Mouse (Mus musculus) forebrain, embryonic 15.5 days (tissue): ENCODE measurements around the gene Paxx. TPM values are rescaled to one million over a fixed set of nuclear protein-coding genes. Genes with fewer than 3 reads are reported as not detected.

Experiments
- ATAC-seq: fragments of 200-750 bp; cut with Nextera tagmentation; replicated peaks from 2 replicates; pipeline ENCODE4 v1.8.0; 2017; ENCODE audit warnings: mild to moderate bottlenecking, moderate TSS enrichment, moderate library complexity
- H3K27ac ChIP-seq: fragments of 300-500 bp; sonication (generic); replicated peaks from 2 replicates; pipeline ENCODE4 v1.5.1; 2015; ENCODE audit warnings: mild to moderate bottlenecking, inconsistent platforms
- H3K27me3 ChIP-seq: fragments of 300-500 bp; sonication (generic); 2 replicates; pipeline ENCODE4 v1.6.1; 2015; ENCODE audit warnings: inconsistent platforms
- H3K36me3 ChIP-seq: fragments of 300-500 bp; sonication (generic); 2 replicates; pipeline ENCODE4 v1.6.1; 2015; ENCODE audit warnings: mild to moderate bottlenecking, inconsistent platforms
- H3K4me1 ChIP-seq: fragments of 300-500 bp; sonication (generic); 2 replicates; pipeline ENCODE4 v1.6.1; 2015; ENCODE audit warnings: inconsistent platforms
- H3K4me2 ChIP-seq: fragments of 300-500 bp; sonication (generic); replicated peaks from 2 replicates; pipeline ENCODE4 v1.6.1; 2015; ENCODE audit warnings: mild to moderate bottlenecking, inconsistent platforms
- H3K4me3 ChIP-seq: fragments of 300-500 bp; sonication (generic); 2 replicates; pipeline ENCODE4 v1.5.1; 2015; ENCODE audit warnings: mild to moderate bottlenecking, inconsistent platforms
- H3K9ac ChIP-seq: fragments of 300-500 bp; sonication (generic); replicated peaks from 2 replicates; pipeline ENCODE4 v1.6.1; 2015; ENCODE audit warnings: mild to moderate bottlenecking, inconsistent platforms
- H3K9me3 ChIP-seq: fragments of 300-500 bp; sonication (generic); 2 replicates; pipeline ENCODE4 v1.6.1; 2016; ENCODE audit warnings: inconsistent platforms
- WGBS: fragments of 180-500 bp; shearing (Covaris S2); methylation state at CpG from one replicate; pipeline ENCODE4 v1.1.7; 2015; ENCODE audit warnings: mixed read lengths; 5-methylcytosine and 5-hydroxymethylcytosine counted together
- polyA plus RNA-seq: library from polyadenylated mRNA; unstranded; fragments of >200 nt; fragmentation: Nextera tagmentation; extraction: Ambion mirVana; gene quantifications from 2 replicates; pipeline ENCODE4 v1.2.1, GENCODE M21; 2015

The Paxx gene
- polyA plus RNA-seq, 1 experiment from 2014 or later: 101 TPM

- Histone ChIP-seq H3K9me3 (no peaks in the 10 kb centered on the region), H3K27ac (no peak overlapping the region), H3K4me2 (no peak overlapping the region), H3K4me1 (no peaks in the 10 kb centered on the region), H3K36me3 (no peaks in the 10 kb centered on the region), H3K9ac (no peak overlapping the region), H3K27me3 (no peaks in the 10 kb centered on the region), H3K4me3 (no peak overlapping the region)
- no peak for ATAC-seq
- 87% methylated on average over 3 of the region's 3 CpGs for WGBS
These were observed 17.2 kb upstream of the Paxx start for GRCm38 (mm10) chr2:25477967-25478675.

GRCm38 (mm10) chr2:25477541-25477940 is 16.6 kb upstream of the Paxx start:
- Histone ChIP-seq H3K27me3 (no peaks in the 10 kb centered on the region), H3K4me3 (no peak overlapping the region), H3K36me3 (no peaks in the 10 kb centered on the region), H3K9ac (no peak overlapping the region), H3K4me1 (no peaks in the 10 kb centered on the region), H3K27ac (no peak overlapping the region), H3K4me2 (no peak overlapping the region), H3K9me3 (no peaks in the 10 kb centered on the region)
- WGBS: 88% methylated on average over 8 of the region's 8 CpGs
- no peak for ATAC-seq

GRCm38 (mm10) chr2:25472550-25472949 is 11.7 kb upstream of the Paxx start:
- no peaks in the 10 kb centered on the region for H3K36me3 ChIP-seq
- no peak overlapping the region for H3K4me2 ChIP-seq
- H3K27ac ChIP-seq: no peak overlapping the region
- H3K9me3 ChIP-seq: no peaks in the 10 kb centered on the region
- 74% methylated on average over 2 of the region's 2 CpGs for WGBS
- H3K4me3 ChIP-seq: no peak overlapping the region
- peaks cover 16% of the 10 kb centered on the region for H3K4me1 ChIP-seq
- no peaks in the 10 kb centered on the region for H3K27me3 ChIP-seq
- ATAC-seq: no peak
- H3K9ac ChIP-seq: no peak overlapping the region

GRCm38 (mm10) chr2:25469969-25470368 is 9.1 kb upstream of the Paxx start, which contains the start of gene Ptgds:
TSS of gene Ptgds (minus strand) at chr2:25470046.
- H3K9ac ChIP-seq: no peak within 1 kb of the TSS

GRCm38 (mm10) chr2:25468962-25469915 is 8.3 kb upstream of the Paxx start:
- peak; percentile 78 for ATAC-seq
- Histone ChIP-seq H3K4me3 (no peak overlapping the region), H3K36me3 (no peaks in the 10 kb centered on the region), H3K4me1 (peaks cover 16% of the 10 kb centered on the region), H3K9ac (no peak overlapping the region), H3K9me3 (no peaks in the 10 kb centered on the region), H3K4me2 (no peak overlapping the region), H3K27ac (peak overlapping the region; percentile 54), H3K27me3 (no peaks in the 10 kb centered on the region)
- 73% methylated on average over 10 of the region's 10 CpGs for WGBS

More at GRCm38 (mm10) chr2:25469969-25470368, 9.1 kb upstream of the Paxx start, which contains the start of gene Ptgds:
- Histone ChIP-seq H3K4me2 (no peak within 1 kb of the TSS), H3K36me3 (no peaks in the 10 kb centered on the region), H3K4me3 (no peak within 1 kb of the TSS), H3K9me3 (no peaks in the 10 kb centered on the region), H3K27me3 (no peaks in the 10 kb centered on the region), H3K27ac (peak within 1 kb of the TSS; percentile 54), H3K4me1 (peaks cover 16% of the 10 kb centered on the region)
- ATAC-seq: no peak
- 64% methylated on average over 6 of the region's 6 CpGs for WGBS

GRCm38 (mm10) chr2:25467606-25468303 is 6.9 kb upstream of the Paxx start:
- H3K9me3 ChIP-seq: no peaks in the 10 kb centered on the region
- H3K27me3 ChIP-seq: no peaks in the 10 kb centered on the region
- H3K4me1 ChIP-seq: peaks cover 16% of the 10 kb centered on the region
- H3K27ac ChIP-seq: no peak overlapping the region
- H3K4me2 ChIP-seq: no peak overlapping the region
- no peak overlapping the region for H3K9ac ChIP-seq
- WGBS: 70% methylated on average over 14 of the region's 14 CpGs
- ATAC-seq: no peak
- no peak overlapping the region for H3K4me3 ChIP-seq
- no peaks in the 10 kb centered on the region for H3K36me3 ChIP-seq

- peaks cover 24% of the 10 kb centered on the region for H3K4me1 ChIP-seq
- 34% methylated on average over 10 of the region's 10 CpGs for whole genome bisulfite sequencing
- no peak overlapping the region for H3K9ac ChIP-seq
- ATAC-seq: no peak
- H3K4me3 ChIP-seq: no peak overlapping the region
- H3K4me2 ChIP-seq: no peak overlapping the region
- no peaks in the 10 kb centered on the region for H3K36me3 ChIP-seq
- no peaks in the 10 kb centered on the region for H3K9me3 ChIP-seq
- no peak overlapping the region for H3K27ac ChIP-seq
- H3K27me3 ChIP-seq: no peaks in the 10 kb centered on the region
These were observed 5.1 kb upstream of the Paxx start for GRCm38 (mm10) chr2:25465816-25466635.

GRCm38 (mm10) chr2:25465256-25465655 is 4.4 kb upstream of the Paxx start:
- Histone ChIP-seq H3K27ac (no peak overlapping the region), H3K27me3 (no peaks in the 10 kb centered on the region), H3K9ac (no peak overlapping the region), H3K4me2 (no peak overlapping the region), H3K9me3 (no peaks in the 10 kb centered on the region), H3K36me3 (no peaks in the 10 kb centered on the region), H3K4me3 (no peak overlapping the region), H3K4me1 (peaks cover 26% of the 10 kb centered on the region)
- WGBS: 85% methylated on average over 2 of the region's 2 CpGs
- ATAC-seq: no peak

GRCm38 (mm10) chr2:25463630-25464029 is 2.7 kb upstream of the Paxx start:
- peaks cover 27% of the 10 kb centered on the region for H3K4me1 ChIP-seq
- no peak overlapping the region for H3K9ac ChIP-seq
- WGBS: 85% methylated on average over 3 of the region's 3 CpGs
- H3K4me3 ChIP-seq: no peak overlapping the region
- ATAC-seq: no peak
- H3K27me3 ChIP-seq: no peaks in the 10 kb centered on the region
- no peak overlapping the region for H3K4me2 ChIP-seq
- H3K27ac ChIP-seq: no peak overlapping the region
- no peaks in the 10 kb centered on the region for H3K36me3 ChIP-seq
- H3K9me3 ChIP-seq: no peaks in the 10 kb centered on the region

- H3K4me2 ChIP-seq: peak overlapping the region; percentile 90
- no peaks in the 10 kb centered on the region for H3K36me3 ChIP-seq
- H3K27ac ChIP-seq: peak overlapping the region; percentile 99
- H3K9me3 ChIP-seq: no peaks in the 10 kb centered on the region
- H3K4me3 ChIP-seq: peak overlapping the region; percentile 83
- H3K4me1 ChIP-seq: peaks cover 26% of the 10 kb centered on the region
- 22% methylated on average over 3 of the region's 3 CpGs for WGBS
- peak; percentile 1; the same call in 1 of the 2 replicates for ATAC-seq
- no peaks in the 10 kb centered on the region for H3K27me3 ChIP-seq
- H3K9ac ChIP-seq: peak overlapping the region; percentile 88
These were observed 513 bp upstream of the Paxx start for GRCm38 (mm10) chr2:25461407-25461806.

- peak; percentile 38 for ATAC-seq
- Histone ChIP-seq H3K4me3 (peak overlapping the region; percentile 83), H3K27ac (peak overlapping the region; percentile 99), H3K4me2 (peak overlapping the region; percentile 90), H3K4me1 (peaks cover 26% of the 10 kb centered on the region), H3K9me3 (no peaks in the 10 kb centered on the region), H3K9ac (peak overlapping the region; percentile 88), H3K27me3 (no peaks in the 10 kb centered on the region), H3K36me3 (no peaks in the 10 kb centered on the region)
- 27% methylated on average over 5 of the region's 5 CpGs for WGBS
These were observed 759 bp downstream of the Paxx start for GRCm38 (mm10) chr2:25460135-25460534.
